Mouse (Mus musculus) limb, embryonic 10.5 days (tissue): ENCODE measurements around the gene Lrrc38. TPM values are rescaled to one million over a fixed set of nuclear protein-coding genes. Genes with fewer than 3 reads are reported as not detected.

Source experiments
- DNase-seq: peaks from one replicate; pipeline ENCODE4 v3.0.0-alpha.2; 2017; ENCODE audit warnings: low spot score
- H3K27ac ChIP-seq: fragments of 300-500 bp; sonication (generic); 2 replicates; pipeline ENCODE4 v1.5.1; 2016; ENCODE audit warnings: mild to moderate bottlenecking
- H3K27me3 ChIP-seq: fragments of 300-500 bp; sonication (generic); 2 replicates; pipeline ENCODE4 v1.6.1; 2016; ENCODE audit warnings: low read depth, mild to moderate bottlenecking; ENCODE audit not compliant: poor library complexity, severe bottlenecking
- H3K36me3 ChIP-seq: fragments of 300-500 bp; sonication (generic); 2 replicates; pipeline ENCODE4 v1.6.1; 2016; ENCODE audit warnings: mild to moderate bottlenecking, moderate library complexity
- H3K4me1 ChIP-seq: fragments of 300-500 bp; sonication (generic); 2 replicates; pipeline ENCODE4 v1.6.1; 2016
- H3K4me3 ChIP-seq: fragments of 300-500 bp; sonication (generic); 2 replicates; pipeline ENCODE4 v1.5.1; 2016; ENCODE audit warnings: mild to moderate bottlenecking, moderate library complexity
- H3K9me3 ChIP-seq: fragments of 300-500 bp; sonication (generic); replicated peaks from 2 replicates; pipeline ENCODE4 v1.6.1; 2016; ENCODE audit warnings: mild to moderate bottlenecking
- WGBS: fragments of 180-500 bp; shearing (Covaris S2); methylation state at CpG from one replicate; pipeline ENCODE4 v1.1.7; 2016; 5-methylcytosine and 5-hydroxymethylcytosine counted together
- polyA plus RNA-seq: library from polyadenylated mRNA; unstranded; fragments of >200 nt; fragmentation: Nextera tagmentation; extraction: Ambion mirVana; gene quantifications from 2 replicates; pipeline ENCODE4 v1.2.1, GENCODE M21; 2016

The Lrrc38 gene
- polyA plus RNA-seq: 0.08 and 0.14 TPM in 2 replicates

DNA sequence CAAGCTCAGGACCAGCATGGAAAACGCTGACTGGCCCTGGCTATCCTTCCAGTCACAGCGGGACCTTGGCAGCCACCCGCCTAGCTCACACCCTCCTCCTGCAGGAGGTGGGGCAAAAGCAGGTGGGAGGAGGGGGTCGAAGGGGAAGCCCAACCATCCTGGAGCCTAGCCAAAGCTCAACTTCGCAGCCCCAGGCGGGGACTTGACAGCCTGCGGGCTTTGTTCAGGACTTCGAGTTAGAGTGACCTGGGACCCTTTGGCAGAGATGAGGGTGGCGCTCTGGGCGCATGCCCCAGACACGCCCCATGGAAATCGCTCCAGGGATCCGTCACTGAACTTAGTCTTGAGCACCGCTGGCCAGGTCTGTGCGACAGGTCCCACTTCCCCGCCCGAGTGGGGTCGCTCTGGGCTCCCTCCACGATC, at the start of gene Lrrc38:
Gene Lrrc38 (plus strand): TSS at position 274 of the 423 bp plus-strand sequence.
- Histone ChIP-seq H3K27ac (peak within 1 kb of the TSS; percentile 74), H3K27me3 (peaks cover 65% of the 10 kb centered on the region), H3K36me3 (no peaks in the 10 kb centered on the region), H3K9me3 (no peaks in the 10 kb centered on the region), H3K4me1 (peaks cover 21% of the 10 kb centered on the region), H3K4me3 (peak within 1 kb of the TSS; percentile 66)
- whole genome bisulfite sequencing: under 1% methylated on average over 19 of the region's 19 CpGs
- DNase-seq: no peak

DNA sequence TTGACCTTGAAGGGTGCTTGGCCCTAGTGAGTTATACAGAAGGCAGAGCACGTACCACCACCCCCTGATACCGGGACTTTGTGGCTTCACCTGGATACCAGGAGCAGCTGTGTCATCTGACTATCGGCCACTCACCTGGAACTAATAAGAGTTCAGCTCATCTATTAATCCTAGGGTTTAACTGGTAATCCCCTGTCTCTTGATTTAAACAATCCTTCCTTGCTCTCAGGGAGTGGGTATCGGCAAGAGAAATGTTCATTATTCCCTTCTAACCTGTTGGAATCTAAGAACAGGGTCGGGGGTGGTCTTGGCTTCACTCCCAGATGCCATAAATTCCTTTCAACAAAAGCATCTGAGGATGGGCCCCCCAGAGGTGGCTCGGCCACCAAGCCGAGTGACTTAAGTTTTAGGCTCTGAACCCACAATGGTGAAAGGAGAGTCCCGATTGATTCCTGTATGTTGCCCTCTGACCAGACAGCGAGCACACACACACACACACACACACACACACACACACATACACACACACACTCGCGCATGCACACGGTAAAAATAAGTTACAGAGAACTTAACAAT, 49.4 kb upstream of the Lrrc38 start:
- peak overlapping the region; percentile 90 for H3K27ac ChIP-seq

DNA sequence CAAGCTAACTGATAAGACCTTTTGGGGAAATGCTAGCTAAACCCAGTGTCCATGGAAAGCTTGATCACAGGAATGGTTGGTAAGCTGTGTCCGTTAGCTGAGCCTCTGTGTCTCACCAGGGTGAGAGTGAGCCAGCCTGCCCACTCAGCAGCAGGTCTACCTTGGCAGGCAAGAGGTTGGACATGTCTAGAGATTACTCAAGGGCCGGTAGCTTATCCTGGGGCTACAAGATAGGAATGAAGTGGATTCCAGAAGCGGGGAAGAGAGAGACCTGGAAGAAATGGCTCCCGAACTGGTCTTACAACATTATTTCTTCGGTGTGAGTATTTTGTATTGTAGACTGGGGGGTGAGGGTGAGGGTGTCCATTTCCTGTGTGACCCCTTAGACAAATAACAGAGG, 48.5 kb upstream of the Lrrc38 start:
- Histone ChIP-seq H3K4me1 (peaks cover 46% of the 10 kb centered on the region), H3K27ac (no peak overlapping the region), H3K9me3 (no peaks in the 10 kb centered on the region), H3K4me3 (peak overlapping the region; percentile 62), H3K36me3 (no peaks in the 10 kb centered on the region), H3K27me3 (peaks cover 26% of the 10 kb centered on the region)
- no peak for DNase-seq
- WGBS: 67% methylated on average over 5 of the region's 5 CpGs

More for the DNA sequence above, 49.4 kb upstream of the Lrrc38 start:
- Histone ChIP-seq H3K9me3 (no peaks in the 10 kb centered on the region), H3K4me3 (peak overlapping the region; percentile 62), H3K27me3 (peaks cover 26% of the 10 kb centered on the region), H3K36me3 (no peaks in the 10 kb centered on the region), H3K4me1 (peaks cover 46% of the 10 kb centered on the region)
- WGBS: 8% methylated on average over 12 of the region's 12 CpGs
- DNase-seq: peak; percentile 51

DNA sequence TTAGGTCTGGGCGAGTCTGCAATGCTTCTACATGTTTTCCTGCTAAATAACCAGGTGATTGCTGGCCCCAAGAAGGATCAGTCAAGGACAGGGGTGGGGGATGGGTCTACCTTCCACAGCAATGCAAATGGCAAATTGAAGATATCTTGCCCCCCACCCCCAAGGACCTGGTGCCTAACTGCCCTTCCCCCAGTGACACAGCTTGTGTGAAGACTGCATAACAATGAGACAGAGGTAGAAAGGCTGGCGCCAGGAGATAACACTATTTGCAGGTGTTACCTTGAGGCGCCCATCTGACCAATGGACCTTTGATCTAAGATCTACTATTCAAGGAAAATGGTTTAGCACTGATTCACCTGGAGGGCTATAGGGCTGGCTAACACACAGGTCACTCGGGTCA, 47.7 kb upstream of the Lrrc38 start:
- H3K27ac ChIP-seq: no peak overlapping the region
- H3K4me1 ChIP-seq: peaks cover 42% of the 10 kb centered on the region
- no peak for DNase-seq
- no peak overlapping the region for H3K4me3 ChIP-seq
- 41% methylated on average over 4 of the region's 4 CpGs for WGBS
- peaks cover 26% of the 10 kb centered on the region for H3K27me3 ChIP-seq
- no peaks in the 10 kb centered on the region for H3K9me3 ChIP-seq
- no peaks in the 10 kb centered on the region for H3K36me3 ChIP-seq

GRCm38 (mm10) chr4:143302279-143302890, 47.2 kb upstream of the Lrrc38 start:
- H3K27ac ChIP-seq: no peak overlapping the region
- WGBS: 45% methylated on average over 11 of the region's 11 CpGs
- H3K9me3 ChIP-seq: no peaks in the 10 kb centered on the region
- H3K4me3 ChIP-seq: no peak overlapping the region
- no peaks in the 10 kb centered on the region for H3K36me3 ChIP-seq
- no peak for DNase-seq
- peaks cover 37% of the 10 kb centered on the region for H3K4me1 ChIP-seq
- H3K27me3 ChIP-seq: peaks cover 24% of the 10 kb centered on the region

DNA sequence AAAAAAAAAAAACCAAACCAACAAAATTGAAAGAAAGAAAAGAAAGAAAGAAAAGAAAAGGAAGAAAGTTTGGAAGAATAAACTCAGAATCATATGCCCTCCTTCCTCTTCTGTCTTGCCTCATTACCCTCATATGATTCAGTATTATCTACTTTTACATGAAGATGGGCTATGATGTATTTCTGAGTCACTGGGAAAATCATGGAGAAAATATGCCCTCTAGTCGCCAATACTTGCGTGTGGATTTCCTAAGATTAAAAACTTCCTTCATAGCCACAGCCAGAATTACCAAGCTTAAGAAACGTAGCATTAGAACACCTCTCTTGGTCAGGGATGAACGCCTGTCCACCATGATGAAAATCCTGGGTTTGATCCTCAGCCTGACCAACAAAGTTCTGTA, 44.5 kb upstream of the Lrrc38 start:
- peaks cover 22% of the 10 kb centered on the region for H3K4me1 ChIP-seq
- H3K9me3 ChIP-seq: no peaks in the 10 kb centered on the region
- H3K36me3 ChIP-seq: no peaks in the 10 kb centered on the region
- 0 out of 2 replicates have a peak, but pooled peaks cover 10% of the 10 kb centered on the region for H3K27me3 ChIP-seq
- no peak overlapping the region for H3K4me3 ChIP-seq
- WGBS: 96% methylated on average over 4 of the region's 4 CpGs
- no peak overlapping the region for H3K27ac ChIP-seq
- no peak for DNase-seq

DNA sequence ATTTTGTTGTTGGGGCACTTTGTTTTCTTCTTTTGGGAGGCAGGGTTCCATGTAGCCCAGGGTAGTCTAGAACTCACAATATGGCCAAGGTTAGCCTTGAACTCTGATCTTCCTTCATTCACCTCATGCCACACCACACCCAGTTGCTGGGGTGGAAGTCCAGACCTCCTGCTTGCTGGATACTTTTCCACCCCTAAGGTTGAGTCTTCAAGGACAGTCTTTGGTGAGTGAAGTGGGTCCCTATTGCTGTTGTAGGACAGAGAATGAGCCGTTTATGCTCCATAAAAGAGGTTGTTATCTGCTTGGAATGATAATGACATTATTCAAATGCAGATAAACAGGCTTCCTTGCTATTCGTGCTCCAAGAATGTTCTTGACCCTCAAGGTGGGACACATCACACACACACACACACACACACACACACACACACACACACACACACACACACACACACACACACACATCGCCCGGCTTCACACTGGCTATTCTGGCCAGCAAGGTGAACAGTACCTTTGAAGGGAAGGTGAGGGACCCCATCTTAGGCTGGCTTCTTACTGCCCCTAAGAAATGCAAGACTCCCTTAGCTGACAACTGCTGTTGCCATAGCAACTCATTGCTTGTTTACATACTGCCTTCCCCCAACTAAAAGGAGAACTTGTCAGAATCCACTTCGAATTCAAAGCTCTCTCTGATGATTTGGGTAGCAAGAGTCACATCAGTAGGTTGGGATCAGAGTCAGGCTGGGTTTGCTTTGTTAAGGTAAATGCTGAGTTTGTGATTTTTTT, 43.4 kb upstream of the Lrrc38 start:
- no peak for DNase-seq
- Histone ChIP-seq H3K36me3 (no peaks in the 10 kb centered on the region), H3K27me3 (0 out of 2 replicates have a peak, but pooled peaks cover 10% of the 10 kb centered on the region), H3K9me3 (no peaks in the 10 kb centered on the region), H3K4me3 (no peak overlapping the region), H3K4me1 (peaks cover 11% of the 10 kb centered on the region), H3K27ac (no peak overlapping the region)
- 64% methylated on average over 5 of the region's 5 CpGs for WGBS

DNA sequence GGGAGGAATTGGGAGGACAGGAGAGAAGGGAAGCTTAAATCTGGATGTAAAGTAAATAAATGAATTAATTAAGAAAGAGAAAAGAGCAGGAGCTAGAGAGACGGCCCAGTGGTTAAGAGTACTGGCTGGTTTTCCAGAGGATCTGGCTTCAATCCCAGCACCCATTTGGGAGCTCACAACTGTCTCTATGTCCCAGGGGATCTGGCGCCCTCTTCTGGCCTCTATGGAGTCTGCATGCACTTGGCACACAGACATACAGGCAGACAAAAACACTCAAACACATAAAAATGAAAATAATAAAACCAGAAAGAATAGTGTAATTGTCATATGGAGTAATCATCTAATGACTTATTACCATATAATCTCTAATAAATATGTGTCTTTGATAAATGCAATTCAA, 38.2 kb upstream of the Lrrc38 start:
- WGBS: 40% methylated on average over 2 of the region's 2 CpGs
- Histone ChIP-seq H3K36me3 (no peaks in the 10 kb centered on the region), H3K4me1 (no peaks in the 10 kb centered on the region), H3K27ac (no peak overlapping the region), H3K4me3 (no peak overlapping the region), H3K9me3 (no peaks in the 10 kb centered on the region), H3K27me3 (no peaks in the 10 kb centered on the region)
- no peak for DNase-seq

DNA sequence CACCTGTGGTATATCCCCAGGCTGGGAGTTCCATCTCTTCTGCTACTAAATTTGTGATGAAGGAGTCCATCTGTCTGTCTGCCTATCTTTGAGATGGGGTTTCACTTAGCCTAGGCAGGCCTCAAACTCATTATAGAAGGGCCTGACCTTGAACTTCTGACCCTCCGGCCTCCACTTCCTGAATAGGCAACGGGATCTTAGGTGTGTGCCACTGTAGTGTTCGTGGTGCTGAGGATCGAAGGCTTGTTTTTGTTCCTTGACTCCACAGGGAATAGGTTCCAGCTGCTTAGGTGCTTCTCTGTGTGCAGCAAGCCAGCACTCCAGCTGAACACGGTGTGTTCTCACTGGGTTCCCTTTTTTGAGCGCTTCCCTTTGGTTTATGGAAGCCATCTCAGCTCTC, 36.3 kb upstream of the Lrrc38 start:
- DNase-seq: no peak
- H3K27me3 ChIP-seq: no peaks in the 10 kb centered on the region
- no peaks in the 10 kb centered on the region for H3K9me3 ChIP-seq
- 75% methylated on average over 6 of the region's 6 CpGs for WGBS
- H3K27ac ChIP-seq: no peak overlapping the region
- no peak overlapping the region for H3K4me3 ChIP-seq
- H3K4me1 ChIP-seq: no peaks in the 10 kb centered on the region
- H3K36me3 ChIP-seq: no peaks in the 10 kb centered on the region

- no peak overlapping the region for H3K4me3 ChIP-seq
Measured at GRCm38 (mm10) chr4:143324176-143324924, 25.2 kb upstream of the Lrrc38 start.

GRCm38 (mm10) chr4:143324925-143325624, 24.5 kb upstream of the Lrrc38 start:
- DNase-seq: no peak

More at GRCm38 (mm10) chr4:143324176-143324924, 25.2 kb upstream of the Lrrc38 start:
- peaks cover 10% of the 10 kb centered on the region; the same call in 1 of the 2 replicates for H3K4me1 ChIP-seq
- no peaks in the 10 kb centered on the region for H3K9me3 ChIP-seq
- 18% methylated on average over 9 of the region's 11 CpGs for WGBS
- peak overlapping the region; percentile 46; the same call in 1 of the 2 replicates for H3K27ac ChIP-seq
- no peak for DNase-seq
- H3K27me3 ChIP-seq: 0 out of 2 replicates have a peak, but pooled peaks cover 3% of the 10 kb centered on the region
- H3K36me3 ChIP-seq: no peaks in the 10 kb centered on the region

DNA sequence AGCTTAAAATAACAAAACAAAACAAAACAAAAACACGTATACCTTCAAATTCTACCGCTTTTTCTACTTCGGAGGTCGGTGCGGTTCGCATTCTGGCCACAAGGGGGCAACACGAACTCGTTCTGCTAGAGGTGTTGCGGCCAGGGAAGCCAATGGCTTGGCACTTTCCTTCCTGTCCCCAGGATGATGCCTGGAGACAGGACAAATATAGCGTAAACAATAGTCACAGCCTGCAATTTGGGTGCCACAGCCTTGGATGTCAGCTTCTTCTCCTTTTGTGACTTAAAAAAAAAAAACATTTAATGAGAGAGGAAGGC, 24.0 kb upstream of the Lrrc38 start:
- peak overlapping the region; percentile 41 for H3K4me3 ChIP-seq
- peak; percentile 87 for DNase-seq
- WGBS: 2% methylated on average over 10 of the region's 10 CpGs
- no peaks in the 10 kb centered on the region for H3K36me3 ChIP-seq
- H3K27ac ChIP-seq: 0 out of 2 replicates have a peak overlapping the region, but pooled peaks have one; percentile 6
- H3K27me3 ChIP-seq: 0 out of 2 replicates have a peak, but pooled peaks cover 3% of the 10 kb centered on the region
- no peaks in the 10 kb centered on the region for H3K9me3 ChIP-seq
- H3K4me1 ChIP-seq: peaks cover 22% of the 10 kb centered on the region

More at GRCm38 (mm10) chr4:143324925-143325624, 24.5 kb upstream of the Lrrc38 start:
- Histone ChIP-seq H3K36me3 (no peaks in the 10 kb centered on the region), H3K27ac (peak overlapping the region; percentile 46; the same call in 1 of the 2 replicates), H3K4me3 (peak overlapping the region; percentile 41), H3K9me3 (no peaks in the 10 kb centered on the region), H3K27me3 (0 out of 2 replicates have a peak, but pooled peaks cover 3% of the 10 kb centered on the region), H3K4me1 (peaks cover 16% of the 10 kb centered on the region)
- WGBS: 36% methylated on average over 15 of the region's 15 CpGs
